Mouse (Mus musculus) embryonic facial prominence, embryonic 10.5 days (tissue): ENCODE measurements around the gene Gabpb2. TPM values are rescaled to one million over a fixed set of nuclear protein-coding genes. Genes with fewer than 3 reads are reported as not detected.

ENCODE experiments used
- DNase-seq: peaks from one replicate; pipeline ENCODE4 v3.0.0-alpha.2; 2017; ENCODE audit warnings: low spot score
- H3K27ac ChIP-seq: fragments of 300-500 bp; sonication (generic); replicated peaks from 2 replicates; pipeline ENCODE4 v1.5.1; 2016; ENCODE audit warnings: mild to moderate bottlenecking
- H3K27me3 ChIP-seq: fragments of 300-500 bp; sonication (generic); replicated peaks from 2 replicates; pipeline ENCODE4 v1.6.1; 2016; ENCODE audit warnings: low read depth, mild to moderate bottlenecking; ENCODE audit not compliant: poor library complexity, severe bottlenecking
- H3K36me3 ChIP-seq: fragments of 300-500 bp; sonication (generic); replicated peaks from 2 replicates; pipeline ENCODE4 v1.6.1; 2016; ENCODE audit warnings: mild to moderate bottlenecking, moderate library complexity
- H3K4me1 ChIP-seq: fragments of 300-500 bp; sonication (generic); 2 replicates; pipeline ENCODE4 v1.6.1; 2016
- H3K4me3 ChIP-seq: fragments of 300-500 bp; sonication (generic); 2 replicates; pipeline ENCODE4 v1.5.1; 2016; ENCODE audit warnings: mild to moderate bottlenecking, moderate library complexity
- H3K9me3 ChIP-seq: fragments of 300-500 bp; sonication (generic); 2 replicates; pipeline ENCODE4 v1.6.1; 2016; ENCODE audit warnings: mild to moderate bottlenecking
- WGBS: fragments of 180-500 bp; shearing (Covaris S2); methylation state at CpG from one replicate; pipeline ENCODE4 v1.1.7; 2016; 5-methylcytosine and 5-hydroxymethylcytosine counted together
- polyA plus RNA-seq: library from polyadenylated mRNA; unstranded; fragments of >200 nt; fragmentation: Nextera tagmentation; extraction: Ambion mirVana; gene quantifications from 2 replicates; pipeline ENCODE4 v1.2.1, GENCODE M21; 2016

Gabpb2 gene
- polyA plus RNA-seq, 1 experiment from 2014 or later, result 12.5 TPM

DNA sequence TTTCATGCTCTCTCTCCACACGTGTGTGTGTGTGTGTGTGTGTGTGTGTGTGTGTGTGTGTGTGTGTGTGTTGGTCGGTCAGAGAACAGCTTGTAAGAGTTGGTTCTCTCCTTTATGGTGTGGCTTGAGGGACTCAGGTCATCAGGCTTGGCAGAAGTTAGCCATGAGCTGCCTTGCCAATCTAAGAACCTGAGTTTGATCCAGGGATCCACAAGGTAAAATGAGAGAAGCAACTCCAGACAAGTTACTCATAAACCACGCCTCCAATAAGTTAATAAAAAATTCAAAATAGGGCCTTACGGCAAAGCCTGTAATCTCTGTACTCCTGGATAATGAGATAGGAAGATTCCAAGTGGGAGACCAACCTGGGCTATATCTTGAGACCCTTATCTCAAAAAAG lies 9.4 kb downstream of the Gabpb2 start:
- Histone ChIP-seq H3K36me3 (peaks cover 89% of the 10 kb centered on the region), H3K4me3 (no peak overlapping the region), H3K27me3 (no peaks in the 10 kb centered on the region), H3K4me1 (no peaks in the 10 kb centered on the region), H3K27ac (no peak overlapping the region), H3K9me3 (no peaks in the 10 kb centered on the region)
- DNase-seq, result no peak
- 95% methylated on average over 4 of the region's 4 CpGs for WGBS

DNA sequence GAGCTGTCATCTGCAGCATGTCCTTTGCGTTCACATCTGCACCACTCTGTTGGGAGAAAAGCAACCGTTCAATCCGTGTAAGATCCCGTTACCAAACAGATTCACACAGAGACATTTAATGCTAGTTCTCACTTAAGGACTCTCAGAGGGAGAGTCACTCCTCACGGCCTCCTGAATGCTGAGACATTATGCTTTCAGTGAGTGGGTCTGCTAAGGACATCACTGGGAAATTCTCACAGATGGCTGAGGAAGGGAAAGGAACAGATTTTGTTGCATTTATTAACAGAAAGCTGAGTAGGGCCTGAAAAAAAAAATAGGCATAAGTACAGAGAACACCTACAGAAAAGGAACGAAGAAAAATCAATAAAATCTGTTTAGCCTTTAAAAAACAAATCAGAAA lies 13.8 kb downstream of the Gabpb2 start:
- no peaks in the 10 kb centered on the region for H3K9me3 ChIP-seq
- peaks cover 98% of the 10 kb centered on the region for H3K36me3 ChIP-seq
- no peak for DNase-seq
- no peak overlapping the region for H3K4me3 ChIP-seq
- WGBS, result 92% methylated on average over 6 of the region's 6 CpGs
- H3K27ac ChIP-seq, result no peak overlapping the region
- H3K4me1 ChIP-seq, result no peaks in the 10 kb centered on the region
- H3K27me3 ChIP-seq, result no peaks in the 10 kb centered on the region

- no peaks in the 10 kb centered on the region for H3K4me1 ChIP-seq
- no peaks in the 10 kb centered on the region for H3K27me3 ChIP-seq
- no peak overlapping the region for H3K27ac ChIP-seq
- H3K9me3 ChIP-seq, result no peaks in the 10 kb centered on the region
- DNase-seq, result no peak
- no peak overlapping the region for H3K4me3 ChIP-seq
- H3K36me3 ChIP-seq, result peaks cover 99% of the 10 kb centered on the region
- WGBS, result 72% methylated on average over 2 of the region's 2 CpGs
Measured at GRCm38 (mm10) chr3:95200562-95200961, 17.2 kb downstream of the Gabpb2 start.

DNA sequence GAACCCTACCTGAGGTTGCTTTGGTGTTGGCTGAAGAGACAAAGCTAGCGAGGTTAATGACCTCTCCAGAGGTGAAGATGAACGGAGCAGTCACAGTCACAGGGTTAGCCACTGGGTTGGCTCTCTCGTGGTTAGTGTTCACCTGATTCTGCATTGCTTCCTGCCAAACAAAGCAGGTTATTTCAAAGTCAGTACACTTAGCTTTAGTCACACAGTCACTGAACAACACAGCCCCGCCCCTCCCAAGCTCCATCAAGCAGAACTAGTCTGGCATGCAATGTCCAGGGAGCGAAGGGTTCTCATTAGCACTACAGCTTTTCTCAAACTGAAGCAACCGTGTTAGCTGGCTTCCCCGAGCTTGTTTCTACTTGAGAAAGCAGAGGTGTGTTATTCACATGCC lies 17.6 kb downstream of the Gabpb2 start:
- no peak overlapping the region for H3K27ac ChIP-seq
- no peak overlapping the region for H3K4me3 ChIP-seq
- DNase-seq, result no peak
- WGBS, result 85% methylated on average over 7 of the region's 7 CpGs
- H3K27me3 ChIP-seq, result no peaks in the 10 kb centered on the region
- H3K36me3 ChIP-seq, result peaks cover 99% of the 10 kb centered on the region
- no peaks in the 10 kb centered on the region for H3K4me1 ChIP-seq
- no peaks in the 10 kb centered on the region for H3K9me3 ChIP-seq

DNA sequence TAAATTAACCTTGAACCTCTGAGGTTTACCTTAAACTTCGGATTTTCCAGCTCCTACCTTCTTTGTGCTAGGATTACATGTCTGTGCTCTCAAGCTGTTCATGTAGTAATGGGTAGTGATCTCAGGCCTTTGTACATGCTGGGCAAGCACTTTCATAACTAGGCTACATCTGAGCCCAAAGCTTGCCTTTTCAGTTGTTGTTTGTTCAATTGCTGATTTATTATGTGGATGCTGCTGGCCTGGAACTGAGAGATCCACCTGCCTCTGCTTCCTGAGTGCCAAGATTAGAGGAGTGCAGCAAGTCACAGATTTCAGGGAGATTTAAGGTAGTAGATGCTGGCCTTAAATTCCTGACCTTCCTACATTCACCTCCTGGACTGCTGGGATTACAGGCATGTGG lies 18.6 kb downstream of the Gabpb2 start:
- WGBS, result 86% methylated on average over 1 of the region's 1 CpGs
- Histone ChIP-seq H3K36me3 (peaks cover 98% of the 10 kb centered on the region), H3K27ac (no peak overlapping the region), H3K4me3 (no peak overlapping the region), H3K9me3 (no peaks in the 10 kb centered on the region), H3K4me1 (no peaks in the 10 kb centered on the region), H3K27me3 (no peaks in the 10 kb centered on the region)
- no peak for DNase-seq

GRCm38 (mm10) chr3:95195772-95196171 lies 21.9 kb downstream of the Gabpb2 start:
- Histone ChIP-seq H3K27ac (no peak overlapping the region), H3K27me3 (no peaks in the 10 kb centered on the region), H3K36me3 (peaks cover 95% of the 10 kb centered on the region), H3K9me3 (no peaks in the 10 kb centered on the region), H3K4me3 (no peak overlapping the region), H3K4me1 (no peaks in the 10 kb centered on the region)
- 90% methylated on average over 2 of the region's 2 CpGs for WGBS
- no peak for DNase-seq

- H3K4me1 ChIP-seq, result no peaks in the 10 kb centered on the region
- WGBS, result 88% methylated on average over 6 of the region's 6 CpGs
- no peak for DNase-seq
- H3K27ac ChIP-seq, result no peak overlapping the region
- H3K4me3 ChIP-seq, result no peak overlapping the region
- H3K27me3 ChIP-seq, result no peaks in the 10 kb centered on the region
- peaks cover 95% of the 10 kb centered on the region for H3K36me3 ChIP-seq
- H3K9me3 ChIP-seq, result no peaks in the 10 kb centered on the region
Measured at GRCm38 (mm10) chr3:95194721-95195135, 23.0 kb downstream of the Gabpb2 start.

DNA sequence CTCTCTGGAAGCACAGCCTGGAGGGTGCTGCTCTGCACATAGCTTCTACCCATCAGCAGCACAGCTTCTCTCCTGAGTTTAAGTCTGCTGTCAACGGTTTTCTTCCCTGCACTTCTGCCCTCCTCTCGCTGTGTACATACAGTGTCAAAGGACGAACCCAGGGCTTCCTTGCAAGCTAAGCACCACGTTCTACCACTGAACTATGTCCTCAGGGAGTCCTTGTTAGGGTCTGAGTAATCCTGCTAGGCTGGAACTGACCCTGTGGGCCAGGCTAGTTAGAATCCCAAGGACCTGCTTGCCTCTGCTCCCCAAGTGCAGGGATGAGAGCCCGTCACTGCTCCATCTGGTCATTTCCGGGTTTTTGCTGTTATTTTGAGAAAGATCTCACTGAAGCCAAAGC lies 30.8 kb downstream of the Gabpb2 start:
- H3K9me3 ChIP-seq, result no peaks in the 10 kb centered on the region

GRCm38 (mm10) chr3:95186100-95186499 lies 31.6 kb downstream of the Gabpb2 start:
- peaks cover 88% of the 10 kb centered on the region for H3K36me3 ChIP-seq
- WGBS, result 94% methylated on average over 2 of the region's 2 CpGs
- H3K27me3 ChIP-seq, result no peaks in the 10 kb centered on the region
- H3K4me1 ChIP-seq, result no peaks in the 10 kb centered on the region
- DNase-seq, result no peak
- no peaks in the 10 kb centered on the region for H3K9me3 ChIP-seq
- H3K4me3 ChIP-seq, result no peak overlapping the region
- H3K27ac ChIP-seq, result no peak overlapping the region

More for the DNA sequence above, 30.8 kb downstream of the Gabpb2 start:
- no peaks in the 10 kb centered on the region for H3K4me1 ChIP-seq
- 89% methylated on average over 6 of the region's 6 CpGs for WGBS
- DNase-seq, result no peak
- no peak overlapping the region for H3K27ac ChIP-seq
- H3K4me3 ChIP-seq, result no peak overlapping the region
- no peaks in the 10 kb centered on the region for H3K27me3 ChIP-seq
- peaks cover 92% of the 10 kb centered on the region for H3K36me3 ChIP-seq

GRCm38 (mm10) chr3:95184796-95185577 lies 32.7 kb downstream of the Gabpb2 start:
- Histone ChIP-seq H3K27me3 (no peaks in the 10 kb centered on the region), H3K27ac (no peak overlapping the region), H3K9me3 (no peaks in the 10 kb centered on the region), H3K4me1 (no peaks in the 10 kb centered on the region), H3K4me3 (no peak overlapping the region), H3K36me3 (peaks cover 78% of the 10 kb centered on the region)
- WGBS, result 92% methylated on average over 9 of the region's 9 CpGs
- DNase-seq, result no peak

DNA sequence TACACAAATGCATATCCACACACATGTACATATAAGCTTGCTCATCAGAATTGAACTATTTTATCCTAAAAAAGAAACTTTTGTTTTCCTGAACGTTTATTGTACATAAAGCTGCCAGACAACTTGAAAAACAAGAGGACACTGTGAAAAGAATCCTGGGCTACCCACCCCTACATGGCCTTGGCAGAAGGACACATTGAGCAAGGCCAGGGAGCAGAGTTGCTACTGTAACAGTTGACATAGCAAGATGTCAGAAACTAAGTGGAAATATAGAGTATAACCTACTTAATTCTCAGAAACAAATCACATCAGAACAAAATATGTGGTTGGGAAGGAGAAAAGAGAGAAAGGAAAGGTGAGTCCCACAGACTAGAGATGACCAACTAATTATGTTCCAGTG lies 35.9 kb downstream of the Gabpb2 start:
- 66% methylated on average over 1 of the region's 1 CpGs for WGBS
- no peak overlapping the region for H3K27ac ChIP-seq
- no peak overlapping the region for H3K4me3 ChIP-seq
- H3K36me3 ChIP-seq, result peaks cover 47% of the 10 kb centered on the region
- H3K9me3 ChIP-seq, result no peaks in the 10 kb centered on the region
- 0 out of 2 replicates have a peak, but pooled peaks cover 5% of the 10 kb centered on the region for H3K4me1 ChIP-seq
- no peak for DNase-seq
- no peaks in the 10 kb centered on the region for H3K27me3 ChIP-seq

DNA sequence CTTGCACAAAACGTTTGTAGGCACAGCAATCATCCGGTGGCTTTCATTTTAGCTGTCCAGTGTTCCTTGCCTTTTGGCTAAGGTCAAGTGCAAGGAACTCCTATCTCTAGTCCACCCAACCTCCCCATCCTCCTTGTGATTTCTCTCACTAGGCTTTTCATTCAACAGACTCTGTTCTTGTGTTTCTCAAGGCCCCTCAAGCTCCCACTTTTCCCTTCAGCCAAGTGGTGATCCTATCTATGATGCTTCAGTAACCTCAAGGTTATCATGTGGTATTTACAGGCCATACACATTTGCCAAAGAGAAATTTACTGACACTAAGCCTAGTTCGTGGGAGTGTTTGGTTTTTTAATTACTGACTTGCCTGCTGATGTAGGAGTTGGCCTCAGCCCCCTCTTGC lies 37.8 kb downstream of the Gabpb2 start:
- WGBS, result 71% methylated on average over 3 of the region's 3 CpGs
- no peak overlapping the region for H3K27ac ChIP-seq
- DNase-seq, result no peak
- H3K36me3 ChIP-seq, result peaks cover 27% of the 10 kb centered on the region
- no peak overlapping the region for H3K4me3 ChIP-seq
- 0 out of 2 replicates have a peak, but pooled peaks cover 5% of the 10 kb centered on the region for H3K4me1 ChIP-seq
- peaks cover 9% of the 10 kb centered on the region for H3K27me3 ChIP-seq
- H3K9me3 ChIP-seq, result no peaks in the 10 kb centered on the region

- WGBS, result 87% methylated on average over 5 of the region's 5 CpGs
- H3K36me3 ChIP-seq, result peaks cover 18% of the 10 kb centered on the region
- H3K27ac ChIP-seq, result no peak overlapping the region
- H3K4me1 ChIP-seq, result peaks cover 8% of the 10 kb centered on the region
- peaks cover 18% of the 10 kb centered on the region for H3K27me3 ChIP-seq
- H3K4me3 ChIP-seq, result no peak overlapping the region
- H3K9me3 ChIP-seq, result no peaks in the 10 kb centered on the region
- no peak for DNase-seq
Measured at GRCm38 (mm10) chr3:95178948-95179347, 38.8 kb downstream of the Gabpb2 start.
